Comparison of ENCODE assay signal across 9 mouse cellular contexts in genomic region chr1:175923848-175924787, GRCm38 (mm10). TPM values are rescaled to one million over a fixed set of nuclear protein-coding genes. Genes with fewer than 3 reads are reported as not detected.
DNase-seq lines count a peak whose midpoint lies in the region; ATAC-seq and TF ChIP-seq lines count a peak whose summit lies in the region.
"Had no signal": no experiment of that assay in that cellular context is flagged by ENCODE, and none has a peak within 500 bp of the region (broad histone marks: within the 10 kb centered on the region; RNA-seq: fewer than 3 reads in every experiment).

No protein-coding gene starts in this region.

- no peaks in the 10 kb centered on the region for H3K36me3 ChIP-seq in ES-Bruce4 (ENCODE audit: control insufficient read depth, insufficient read depth, low read length, poor library complexity, severe bottlenecking)
- H3K36me3 ChIP-seq in embryonic facial prominence, embryonic 10.5 days (replicated peaks), result no peaks in the 10 kb centered on the region
- H3K36me3 ChIP-seq in heart, embryonic 10.5 days, result no peaks in the 10 kb centered on the region
- H3K36me3 ChIP-seq in lung, postnatal 0 days (ENCODE audit: insufficient read depth, low read length), result no peaks in the 10 kb centered on the region
- H3K36me3 ChIP-seq: limb, embryonic 12.5 days had no signal

- no peaks in the 10 kb centered on the region for H3K27me3 ChIP-seq in ES-Bruce4 (ENCODE audit: control insufficient read depth, insufficient read depth, low read length, poor library complexity, severe bottlenecking)
- no peaks in the 10 kb centered on the region for H3K27me3 ChIP-seq in embryonic facial prominence, embryonic 10.5 days (replicated peaks; ENCODE audit: low read depth, poor library complexity, severe bottlenecking)
- H3K27me3 ChIP-seq in heart, embryonic 10.5 days (ENCODE audit: insufficient read depth, poor library complexity, severe bottlenecking), result no peaks in the 10 kb centered on the region
- no peaks in the 10 kb centered on the region for H3K27me3 ChIP-seq in lung, postnatal 0 days (replicated peaks; ENCODE audit: insufficient read depth, low read length)
- H3K27me3 ChIP-seq: limb, embryonic 12.5 days had no signal

- TF ChIP-seq CTCF in ES-Bruce4 (IDR thresholded peaks at IDR 0.05; ENCODE audit: low read depth, low read length), result peak; percentile 45
- peak; percentile 85 for TF ChIP-seq CTCF in lung, postnatal 0 days (IDR thresholded peaks at IDR 0.05)

- H3K9ac ChIP-seq in ES-Bruce4 (ENCODE audit: low read depth, poor library complexity, severe bottlenecking), result no peak overlapping the region
- no peak overlapping the region for H3K9ac ChIP-seq in lung, postnatal 0 days (replicated peaks; ENCODE audit: low read depth)
- H3K9ac ChIP-seq: limb, embryonic 12.5 days had no signal

- 52% methylated on average over 7 of the region's 7 CpGs for WGBS in embryonic facial prominence, embryonic 10.5 days
- 47% methylated on average over 7 of the region's 7 CpGs for WGBS in heart, embryonic 10.5 days
- WGBS in lung, postnatal 0 days, result 46% methylated on average over 7 of the region's 7 CpGs

- no peak overlapping the region for H3K4me2 ChIP-seq in lung, postnatal 0 days (replicated peaks; ENCODE audit: low read depth, low read length)
- H3K4me2 ChIP-seq: limb, embryonic 12.5 days had no signal

- no peak overlapping the region for H3K27ac ChIP-seq in ES-Bruce4 (ENCODE audit: insufficient read depth, low read length)
- no peak overlapping the region for H3K27ac ChIP-seq in embryonic facial prominence, embryonic 10.5 days (replicated peaks)
- H3K27ac ChIP-seq in heart, embryonic 10.5 days, result no peak overlapping the region
- H3K27ac ChIP-seq in lung, postnatal 0 days (ENCODE audit: low read length), result no peak overlapping the region
- H3K27ac ChIP-seq: limb, embryonic 12.5 days had no signal

- TF ChIP-seq POLR2A in ES-Bruce4 (IDR thresholded peaks at IDR 0.05; ENCODE audit: insufficient read depth, low read length), result no peak

- H3K4me3 ChIP-seq in ES-Bruce4 (ENCODE audit: low read depth, low read length), result no peak overlapping the region
- no peak overlapping the region for H3K4me3 ChIP-seq in embryonic facial prominence, embryonic 10.5 days
- H3K4me3 ChIP-seq in heart, embryonic 10.5 days, result no peak overlapping the region
- H3K4me3 ChIP-seq in lung, postnatal 0 days (ENCODE audit: low read depth, low read length), result no peak overlapping the region
- H3K4me3 ChIP-seq: limb, embryonic 12.5 days had no signal

- ATAC-seq in lung, postnatal 0 days, result no peak

- H3K9me3 ChIP-seq in ES-Bruce4 (replicated peaks; ENCODE audit: control insufficient read depth, insufficient read depth, low read length, poor library complexity, severe bottlenecking), result no peaks in the 10 kb centered on the region
- no peaks in the 10 kb centered on the region for H3K9me3 ChIP-seq in embryonic facial prominence, embryonic 10.5 days
- no peaks in the 10 kb centered on the region for H3K9me3 ChIP-seq in heart, embryonic 10.5 days
- H3K9me3 ChIP-seq in lung, postnatal 0 days (ENCODE audit: low read length), result no peaks in the 10 kb centered on the region
- H3K9me3 ChIP-seq: limb, embryonic 12.5 days had no signal

- no peaks in the 10 kb centered on the region for H3K4me1 ChIP-seq in ES-Bruce4 (ENCODE audit: control insufficient read depth, insufficient read depth, low read length)
- H3K4me1 ChIP-seq in embryonic facial prominence, embryonic 10.5 days, result no peaks in the 10 kb centered on the region
- no peaks in the 10 kb centered on the region for H3K4me1 ChIP-seq in heart, embryonic 10.5 days
- H3K4me1 ChIP-seq in lung, postnatal 0 days (ENCODE audit: insufficient read depth, low read depth, low read length), result no peaks in the 10 kb centered on the region
- H3K4me1 ChIP-seq: limb, embryonic 12.5 days had no signal

- TF ChIP-seq EP300 in ES-Bruce4 (IDR thresholded peaks at IDR 0.05; ENCODE audit: insufficient read depth, low read depth, low read length), result no peak
- TF ChIP-seq EP300 in lung, postnatal 0 days (IDR thresholded peaks at IDR 0.05), result no peak

- peak; percentile 79 to 83 for DNase-seq in adrenal gland, postnatal 36 days
- DNase-seq in embryonic facial prominence, embryonic 10.5 days (ENCODE audit: low spot score), result peak; percentile 64
- peak; percentile 78 for DNase-seq in heart, embryonic 10.5 days (ENCODE audit: low spot score)
- DNase-seq in kidney, postnatal 4 days, result peak; percentile 83 to 85
- DNase-seq in lung, postnatal 0 days (ENCODE audit: low spot score), result peak; percentile 69
- peak; percentile 39 for DNase-seq in retina, adult 2 months (ENCODE audit: low read depth, low spot score)
- DNase-seq in thymus, postnatal 14 days, result peak; percentile 69

RNA-seq across cellular contexts. Expression of gene Gm38100, which starts 4.0 kb away (rescaled TPM):
- polyA plus RNA-seq in ES-Bruce4 (2011; ENCODE audit: insufficient read depth, insufficient read length, low read depth, missing spikeins), result 0.37 and 0.55 TPM in 2 replicates
- total RNA-seq in adrenal gland, postnatal 36 days (2021), result not detected
- 0.33 TPM in 1 of 2 replicates, not detected in the other for polyA plus RNA-seq in embryonic facial prominence, embryonic 10.5 days (2016; fragmentation: Nextera tagmentation; extraction: Ambion mirVana)
- polyA plus RNA-seq in heart, embryonic 10.5 days (2016; fragmentation: Nextera tagmentation; extraction: Ambion mirVana), result 0.08 TPM in 1 of 2 replicates, not detected in the other
- not detected in 2 replicates for polyA plus RNA-seq in lung, postnatal 0 days (2015; fragmentation: Nextera tagmentation; extraction: Ambion mirVana)
- polyA plus RNA-seq: limb, embryonic 12.5 days had no signal

RNA-seq across cellular contexts. Expression of gene Exo1, which starts 43.7 kb away (rescaled TPM):
- polyA plus RNA-seq in ES-Bruce4 (2011; ENCODE audit: insufficient read depth, insufficient read length, low read depth, missing spikeins), result 84.8 and 88.4 TPM in 2 replicates
- 1 to 10 TPM; 1.8 to 2.5 TPM for total RNA-seq in adrenal gland, postnatal 36 days (2021)
- polyA plus RNA-seq in embryonic facial prominence, embryonic 10.5 days (2016; fragmentation: Nextera tagmentation; extraction: Ambion mirVana), result 155 and 158 TPM in 2 replicates
- polyA plus RNA-seq in heart, embryonic 10.5 days (2016; fragmentation: Nextera tagmentation; extraction: Ambion mirVana), result 61.2 and 87.0 TPM in 2 replicates
- polyA plus RNA-seq in lung, postnatal 0 days (2015; fragmentation: Nextera tagmentation; extraction: Ambion mirVana), result 2.6 and 2.9 TPM in 2 replicates

RNA-seq across cellular contexts. Expression of gene Rbm8a2, which starts 54.8 kb away (rescaled TPM):
- 1.6 and 2.3 TPM in 2 replicates for polyA plus RNA-seq in ES-Bruce4 (2011; ENCODE audit: insufficient read depth, insufficient read length, low read depth, missing spikeins)
- not detected for total RNA-seq in adrenal gland, postnatal 36 days (2021)
- 0.69 and 0.98 TPM in 2 replicates for polyA plus RNA-seq in embryonic facial prominence, embryonic 10.5 days (2016; fragmentation: Nextera tagmentation; extraction: Ambion mirVana)
- 0.34 and 0.72 TPM in 2 replicates for polyA plus RNA-seq in heart, embryonic 10.5 days (2016; fragmentation: Nextera tagmentation; extraction: Ambion mirVana)
- 0.35 and 0.68 TPM in 2 replicates for polyA plus RNA-seq in lung, postnatal 0 days (2015; fragmentation: Nextera tagmentation; extraction: Ambion mirVana)

Comparison
In these comparisons a context has a peak if more than half of its experiments do, and no peak if none do; other contexts are left out.
1. RNA of gene Exo1, which starts 43.7 kb away (polyA plus RNA-seq): 155 to 158 TPM in embryonic facial prominence, embryonic 10.5 days, 84.8 to 88.4 TPM in ES-Bruce4 and 61.2 to 87.0 TPM in heart, embryonic 10.5 days; 2.6 to 2.9 TPM in lung, postnatal 0 days; every median in the first group is over 10 times any median in the second.
2. Peak in every context shown above with its lines, with median percentiles within 50 percentile points of each other: DNase-seq.